Mouse (Mus musculus) v-Abl transformed pro-B cells (cell line): ENCODE data around the gene Mlf2.

Experiments used
- in situ Hi-C, 2 experiments: fragments of 400-800 bp; cut with MboI; formaldehyde crosslinking; loops; one replicate each; pipeline ENCODE4 v1.15.1; 2025; ENCODE audit not compliant: unreplicated experiment in 2 of 2

Gene Mlf2

DNA sequence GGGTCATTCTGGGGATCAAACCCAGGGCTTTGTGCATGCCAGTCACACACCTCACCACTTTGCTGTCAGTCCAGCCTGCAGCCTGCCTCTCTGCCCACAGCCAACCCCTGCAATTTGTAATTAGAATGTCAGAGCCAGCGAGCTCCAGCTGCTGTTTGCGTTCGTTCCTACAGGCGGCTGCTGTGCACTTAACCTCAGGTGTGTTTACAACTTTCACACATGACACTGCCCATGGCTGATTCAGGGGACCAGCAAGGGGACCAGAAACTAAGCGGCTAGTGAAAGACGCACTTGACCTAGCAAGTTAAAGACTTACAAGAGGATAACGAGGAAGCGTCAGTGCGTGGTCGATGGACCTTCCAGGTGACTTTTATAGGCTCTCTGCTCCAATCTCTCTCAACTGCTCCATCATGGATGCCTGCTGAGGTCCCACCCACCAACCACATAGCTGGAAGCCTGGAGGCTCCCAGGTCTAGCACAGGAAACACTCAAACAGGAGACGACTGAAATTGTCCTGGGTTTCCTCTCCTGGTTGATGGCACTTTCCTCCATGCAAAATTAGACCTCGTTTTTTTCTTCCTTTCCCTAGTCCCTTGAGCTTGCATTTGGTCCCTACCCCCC is 5.9 kb upstream of the Mlf2 start:
- in situ Hi-C loops, result no loop called here

DNA sequence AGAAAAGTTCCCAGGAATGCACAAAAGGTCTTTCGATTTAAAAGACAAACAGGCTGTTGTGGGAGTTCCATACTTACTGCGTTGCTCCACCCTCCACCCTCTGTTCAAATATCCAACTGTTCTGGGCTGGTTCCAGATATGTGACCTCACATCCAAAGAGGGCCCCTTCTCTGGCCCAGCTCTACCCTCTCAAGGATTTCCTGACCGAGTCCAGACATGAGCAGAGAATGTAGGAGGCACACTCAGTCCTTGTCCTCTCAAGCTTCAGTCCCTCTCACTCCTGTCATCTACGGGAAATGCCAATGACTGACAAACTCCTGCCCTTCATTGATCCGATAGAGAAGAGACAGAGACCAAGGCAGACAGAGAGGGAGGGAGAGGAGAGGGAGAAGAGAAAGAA is 5.2 kb upstream of the Mlf2 start:
- in situ Hi-C loops, result no loop called here

DNA sequence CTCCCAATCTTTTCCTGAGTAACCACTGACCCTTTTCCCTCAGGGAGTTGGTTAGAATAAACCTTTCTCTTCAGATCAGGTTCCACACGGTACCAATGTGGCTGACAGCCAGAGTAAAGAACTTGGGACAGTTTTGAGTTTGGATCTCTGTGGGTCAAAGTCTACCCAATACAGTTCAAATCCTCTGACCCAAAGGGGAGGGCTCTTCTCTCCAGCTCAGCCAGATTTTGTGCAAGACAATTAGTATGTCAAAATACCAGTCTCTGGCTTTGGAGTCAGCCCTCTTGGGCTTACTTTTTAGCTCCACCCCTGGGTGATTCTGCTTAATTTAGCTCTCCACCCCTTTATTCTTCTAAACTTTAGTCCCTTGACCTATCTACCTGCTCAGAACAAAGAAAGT is 955 bp upstream of the Mlf2 start:
- in situ Hi-C loops, result no loop called here

DNA sequence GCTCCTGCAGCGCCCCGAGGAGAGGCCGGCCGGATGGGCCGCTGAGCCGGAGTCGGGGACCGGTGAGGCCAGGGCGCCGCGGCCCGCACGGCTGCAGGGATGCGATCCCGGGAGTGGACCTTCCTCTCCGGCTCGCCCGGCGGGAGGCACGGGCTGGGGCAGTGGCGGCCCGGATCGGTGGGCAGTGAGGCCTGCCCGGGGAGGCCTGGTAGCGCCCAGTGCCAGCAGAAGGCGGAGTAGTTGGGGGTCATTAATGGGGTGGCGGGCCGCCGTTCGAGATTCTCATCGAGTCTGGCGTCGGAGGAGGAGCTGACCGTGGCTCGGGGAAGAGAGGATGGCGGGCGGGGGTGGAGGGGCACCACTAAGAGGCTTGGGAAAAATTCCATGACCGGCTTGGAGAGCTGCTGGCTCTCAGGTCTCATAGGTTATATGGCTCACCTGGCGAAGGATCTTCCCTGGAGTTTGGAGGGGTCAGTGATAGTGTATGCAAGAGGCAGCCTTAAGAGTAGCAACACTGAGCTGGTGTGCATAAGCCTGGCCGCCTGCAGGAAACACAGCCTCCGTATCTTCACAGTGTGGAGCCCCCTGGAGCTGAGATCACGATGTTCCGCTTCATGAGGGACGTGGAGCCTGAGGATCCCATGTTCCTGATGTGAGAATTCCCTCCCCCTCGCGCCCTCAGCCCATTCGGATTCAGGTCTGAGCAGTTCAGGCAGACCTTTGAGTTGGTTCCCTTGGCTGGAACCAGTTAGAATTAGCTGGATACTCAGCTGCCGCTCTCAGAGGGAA is 533 bp downstream of the Mlf2 start:
- in situ Hi-C loops, result no loop called here

DNA sequence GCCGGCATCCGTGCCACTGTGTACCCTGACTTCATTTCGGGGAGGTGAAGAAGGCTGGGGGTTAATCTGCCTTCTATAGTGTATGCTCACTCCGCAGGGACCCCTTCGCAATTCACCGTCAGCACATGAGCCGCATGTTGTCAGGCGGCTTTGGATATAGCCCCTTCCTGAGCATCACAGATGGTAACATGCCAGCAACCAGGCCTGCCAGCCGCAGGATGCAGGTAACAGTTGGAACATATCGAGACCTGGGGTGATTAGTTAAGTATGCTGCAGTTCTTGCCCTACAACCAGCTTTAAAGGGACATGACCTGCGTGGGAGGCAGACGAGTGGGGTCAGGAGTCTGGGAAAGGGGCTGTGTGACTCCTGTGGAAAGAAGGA is 1.1 kb downstream of the Mlf2 start:
- in situ Hi-C loops, result no loop called here

DNA sequence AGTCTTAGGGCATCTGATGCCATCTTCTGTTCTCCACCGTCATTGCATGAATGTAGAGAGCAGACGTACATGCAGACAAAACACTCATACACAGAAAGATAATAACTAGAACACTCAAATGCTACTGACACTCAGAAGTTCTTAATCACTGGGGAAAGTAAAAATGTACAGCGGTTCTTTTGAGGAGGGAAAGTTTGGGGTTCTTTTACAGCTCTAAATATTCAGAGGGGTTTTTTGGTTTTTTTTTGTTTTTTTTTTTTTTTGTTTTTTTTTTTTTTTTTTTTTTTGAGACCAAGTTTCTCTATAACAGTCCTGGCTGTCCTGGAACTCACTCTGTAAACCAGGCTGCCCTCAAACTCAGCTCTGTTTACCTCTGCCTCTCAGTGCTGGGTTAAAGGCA is 1.9 kb downstream of the Mlf2 start:
- in situ Hi-C loops, result no loop called here

DNA sequence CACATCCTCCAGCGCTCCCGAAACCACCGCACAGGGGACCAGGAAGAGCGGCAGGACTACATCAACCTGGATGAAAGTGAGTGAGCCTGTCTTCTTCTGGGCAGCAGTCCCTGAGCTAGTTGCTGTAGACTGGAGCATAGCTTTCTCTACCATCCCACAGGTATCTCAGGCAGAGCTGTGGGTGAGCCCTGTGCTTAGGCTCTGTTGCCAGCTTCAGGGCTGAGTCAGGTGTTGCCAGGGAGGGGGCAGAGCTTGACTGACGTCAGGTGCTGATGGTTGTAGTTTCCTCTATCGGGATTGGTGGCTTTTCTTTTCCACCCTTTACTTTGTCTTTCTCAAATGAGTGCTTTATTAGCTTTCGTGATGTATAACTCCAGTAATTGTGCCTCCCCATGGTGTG is 3.5 kb downstream of the Mlf2 start:
- in situ Hi-C loops, result no loop called here

DNA sequence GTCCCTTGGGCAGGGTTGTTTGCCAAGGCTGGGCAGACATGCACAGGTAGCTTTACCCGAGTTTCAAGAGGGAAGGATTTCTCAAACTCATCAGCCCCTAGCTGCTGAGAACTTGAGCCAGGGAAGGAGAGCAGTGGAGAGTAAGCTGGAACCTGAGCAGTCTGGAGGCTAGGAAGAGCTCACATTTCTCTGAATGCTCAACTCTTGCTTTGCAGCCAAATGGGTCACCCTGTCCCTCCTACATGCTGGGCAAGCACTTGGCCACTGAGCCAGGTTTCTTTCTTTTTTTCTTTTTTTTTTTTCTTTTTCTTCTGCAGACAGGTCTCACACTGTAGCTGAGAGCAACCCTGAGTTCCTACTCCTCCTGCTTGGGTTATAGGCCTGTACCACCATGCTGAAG is 5.5 kb downstream of the Mlf2 start:
- in situ Hi-C loops, result no loop called here

DNA sequence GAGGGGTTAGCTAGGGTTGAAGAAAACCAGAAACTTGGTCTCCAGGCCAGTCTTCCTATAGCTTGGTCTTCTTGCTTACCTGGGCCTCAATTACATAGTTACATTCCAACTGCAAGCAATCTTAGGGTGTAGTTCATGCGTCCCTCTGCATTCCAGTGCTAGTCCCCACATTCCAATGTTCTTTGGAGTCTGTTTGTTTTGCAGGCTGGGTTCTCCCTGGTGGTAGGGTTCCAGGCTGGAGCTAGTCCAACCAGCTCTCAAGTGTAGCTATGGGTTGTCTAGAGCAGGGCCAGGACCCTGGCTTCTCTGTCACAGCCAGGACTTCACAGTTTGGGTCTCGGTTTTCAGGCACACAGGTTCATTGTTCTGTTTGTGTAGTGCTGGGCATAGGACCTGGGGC is 6.3 kb downstream of the Mlf2 start:
- in situ Hi-C loops, result no loop called here

DNA sequence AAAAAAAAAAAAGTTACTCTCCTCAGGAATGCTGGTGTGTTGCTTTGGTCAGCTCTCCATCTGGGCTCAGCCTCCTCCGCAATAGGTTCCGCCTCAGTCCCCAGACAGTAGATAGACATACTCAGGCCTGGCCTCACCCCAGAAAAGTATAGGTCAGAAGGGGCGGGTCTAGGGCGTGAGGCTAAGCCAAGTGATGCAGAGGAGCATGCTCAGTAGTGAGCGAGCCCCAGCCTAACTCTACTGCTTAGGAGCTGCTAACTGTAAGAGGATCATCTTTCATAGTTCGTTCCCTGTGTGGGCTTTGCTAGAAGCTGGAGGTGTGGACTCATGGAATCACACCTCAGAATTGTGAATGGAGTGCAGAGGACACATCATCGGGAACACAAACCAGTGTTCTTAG is 7.4 kb downstream of the Mlf2 start:
- in situ Hi-C loops, result no loop called here

DNA sequence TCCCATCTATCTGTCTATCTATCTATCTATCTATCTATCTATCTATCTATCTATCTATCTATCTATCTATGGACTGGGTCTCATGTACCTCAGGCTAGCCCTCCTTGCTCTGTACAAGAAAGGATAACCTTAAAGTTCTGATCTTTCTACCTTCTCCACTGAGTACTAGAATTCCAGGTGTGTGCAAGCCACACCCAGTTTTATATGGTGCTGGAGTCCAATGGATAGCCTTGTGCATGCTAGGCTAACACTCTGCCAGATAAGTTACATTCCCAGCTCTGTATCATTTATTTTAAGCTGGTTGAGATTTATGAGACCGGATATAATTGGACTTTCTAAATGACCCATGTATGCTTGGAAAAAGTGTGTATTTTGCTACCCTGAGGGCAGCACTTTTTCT is 10.5 kb downstream of the Mlf2 start:
- in situ Hi-C loops, result no loop called here

DNA sequence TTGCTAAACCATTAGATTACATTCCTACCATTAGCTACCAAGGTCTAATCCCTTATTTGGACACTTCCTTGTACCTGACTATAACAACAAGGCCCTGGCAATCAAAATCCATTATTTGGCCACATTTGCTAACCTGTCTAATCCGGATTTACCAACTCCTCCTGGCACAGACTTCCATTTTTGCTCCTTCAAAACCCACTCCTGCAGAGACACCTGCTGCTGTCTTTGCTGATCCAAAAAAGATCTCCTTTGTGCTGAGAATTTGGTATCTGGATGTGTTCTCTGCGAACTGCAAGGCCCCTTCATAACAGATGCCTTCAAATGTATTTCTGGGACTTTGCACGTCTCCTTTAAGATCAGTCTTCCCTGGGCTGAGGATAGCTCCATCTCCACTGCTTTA is 12.3 kb downstream of the Mlf2 start:
- in situ Hi-C loops, result no loop called here

DNA sequence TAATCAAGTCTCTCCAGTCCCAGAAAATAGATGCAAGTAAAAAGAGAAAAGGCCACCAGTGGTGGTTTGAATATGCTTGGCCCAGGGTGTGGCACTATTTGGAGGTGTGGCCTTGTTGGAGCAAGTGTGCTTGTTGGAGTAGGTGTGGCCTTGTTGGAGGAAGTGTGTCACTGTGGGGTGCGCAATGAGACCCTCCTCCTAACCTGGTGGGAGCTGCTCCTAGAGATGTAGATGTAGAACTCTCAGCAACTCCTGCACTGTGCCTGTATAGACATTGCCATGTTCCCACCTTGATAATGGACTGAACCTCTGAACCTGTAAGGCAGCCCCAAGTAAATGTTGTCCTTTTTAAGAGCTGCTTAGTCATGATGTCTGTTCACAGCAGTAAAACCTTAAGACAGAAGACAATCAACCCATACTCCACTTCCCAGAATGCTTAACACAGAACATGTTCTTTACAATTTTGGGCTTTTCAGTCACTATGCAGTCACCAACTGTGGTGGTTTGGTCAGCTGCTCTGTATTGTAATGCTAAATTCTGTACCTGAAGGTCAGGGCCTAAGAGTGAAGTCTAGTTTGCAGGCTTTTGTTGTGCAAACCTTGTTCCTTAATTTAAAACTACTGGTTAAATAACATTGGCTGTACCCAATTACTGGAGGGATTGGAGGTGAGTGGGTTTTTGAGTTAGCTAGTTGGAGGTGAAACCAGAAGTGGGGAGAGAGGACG is 23.0 kb downstream of the Mlf2 start:
- in situ Hi-C loops, result loop anchor here in 1 of 2 experiments (25.0 kb wide), 1 partner anchor 542 kb away; the partner anchor contains the start of gene Pex5

DNA sequence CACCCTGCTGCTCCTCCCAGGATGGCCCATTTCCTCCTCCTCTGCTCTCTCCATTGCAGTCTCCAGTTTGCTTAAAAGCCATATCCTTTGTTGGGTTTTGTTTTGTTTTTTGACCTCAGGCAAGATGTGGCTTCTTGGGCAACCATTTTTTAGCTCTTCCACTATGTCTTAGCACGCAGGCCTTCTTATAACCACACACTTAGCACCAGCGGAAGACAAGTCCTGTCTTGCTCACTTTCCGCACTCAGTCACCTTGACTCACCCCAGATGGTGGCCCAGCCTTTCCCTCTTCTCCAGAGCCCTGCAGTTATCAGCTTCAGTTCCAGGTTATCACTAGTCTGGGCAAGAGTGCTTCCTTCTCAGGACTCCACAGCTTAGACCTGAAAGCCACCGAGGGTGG is 24.0 kb downstream of the Mlf2 start:
- in situ Hi-C loops, result loop anchor here in 1 of 2 experiments (25.0 kb wide), 1 partner anchor 543 kb away; the partner anchor contains the start of gene Pex5

DNA sequence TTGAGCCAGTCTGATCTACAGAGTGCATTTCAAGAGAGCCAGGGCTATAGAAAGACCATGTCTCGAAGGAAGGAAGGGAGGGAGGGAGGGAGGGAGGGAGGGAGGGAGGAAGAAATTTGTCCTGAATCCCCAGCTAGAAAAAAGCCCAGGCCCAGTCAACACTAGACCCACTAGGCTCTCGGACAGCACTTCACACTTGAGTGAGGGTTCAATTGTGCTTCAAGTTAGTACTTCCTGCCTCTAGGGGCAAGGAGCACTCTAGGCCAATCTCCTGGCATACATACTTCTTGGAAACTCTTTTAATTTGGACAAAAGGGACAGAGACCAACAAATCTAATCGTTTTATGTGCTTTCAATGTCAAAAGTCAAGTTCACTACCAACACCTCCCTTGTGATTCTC is 26.9 kb downstream of the Mlf2 start:
- in situ Hi-C loops, result loop anchor here in 1 of 2 experiments (25.0 kb wide), 1 partner anchor 546 kb away; the partner anchor contains the start of gene Pex5

DNA sequence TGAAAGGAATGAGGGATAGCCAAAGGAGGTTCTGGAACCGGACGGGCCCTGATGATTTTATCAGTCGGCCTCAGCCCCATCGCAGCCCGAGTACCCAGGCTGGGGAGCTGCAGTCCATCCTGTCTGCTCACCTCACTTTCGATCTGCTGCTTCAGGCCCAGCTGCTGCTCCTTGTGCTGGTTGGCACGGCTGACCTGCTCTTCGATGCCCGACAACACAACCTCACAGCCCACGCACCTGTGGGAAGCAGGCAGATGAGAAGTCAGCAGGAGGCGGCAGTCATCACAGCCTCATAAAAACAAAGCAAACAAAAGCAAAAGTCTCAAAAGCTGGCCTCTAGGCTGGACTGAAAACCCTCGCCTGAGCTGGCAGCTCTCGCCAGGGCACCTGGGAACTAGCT is 28.8 kb downstream of the Mlf2 start:
- in situ Hi-C loops, result loop anchor here in 1 of 2 experiments (10.0 to 25.0 kb wide), 2 partner anchors 105 to 548 kb away; partner anchors contain the start of genes P3h3 and Pex5

DNA sequence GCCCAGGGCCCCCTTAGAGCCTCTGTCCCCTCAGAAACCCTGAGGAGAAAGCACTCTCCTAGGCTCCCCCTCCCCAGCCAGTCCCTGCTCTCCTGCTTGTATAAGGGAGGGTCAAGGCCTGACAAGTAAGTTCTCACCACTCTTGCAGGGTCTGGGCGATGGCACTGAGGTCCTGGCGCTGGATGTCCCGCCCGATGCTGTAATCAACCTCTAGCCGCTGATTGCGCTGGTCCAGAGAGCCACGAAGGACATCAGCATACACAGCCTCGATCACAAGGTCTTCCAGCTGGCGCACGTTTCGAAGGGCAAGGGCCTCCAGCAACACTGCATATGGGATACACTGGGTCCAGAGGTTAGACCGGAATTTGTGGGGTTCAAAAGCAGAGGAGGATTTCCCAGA is 29.8 kb downstream of the Mlf2 start:
- in situ Hi-C loops, result loop anchor here in 1 of 2 experiments (10.0 to 25.0 kb wide), 2 partner anchors 106 to 549 kb away; partner anchors contain the start of genes P3h3 and Pex5

DNA sequence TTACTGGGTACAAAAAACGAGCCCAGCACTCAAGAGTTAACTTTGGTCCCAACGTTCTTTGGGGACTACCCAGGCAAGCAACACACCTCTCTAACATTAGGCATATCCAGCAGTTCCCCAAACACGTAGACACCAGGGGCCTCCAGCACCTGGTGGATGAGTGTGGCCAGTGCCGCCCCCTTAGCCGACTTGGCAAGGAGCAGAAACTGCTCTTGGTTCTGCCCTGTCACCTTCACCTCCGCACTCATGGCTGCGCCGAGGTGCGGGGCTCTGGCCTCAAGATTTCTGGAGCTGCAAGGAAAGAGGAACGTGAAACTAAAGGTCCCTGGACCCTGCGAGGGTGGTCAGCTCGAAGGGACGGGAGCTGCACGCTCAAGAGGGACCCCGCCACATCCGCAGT is 33.5 kb downstream of the Mlf2 start:
- in situ Hi-C loops, result loop anchor here in 1 of 2 experiments (10.0 to 25.0 kb wide), 2 partner anchors 110 to 552 kb away; partner anchors contain the start of genes P3h3 and Pex5

DNA sequence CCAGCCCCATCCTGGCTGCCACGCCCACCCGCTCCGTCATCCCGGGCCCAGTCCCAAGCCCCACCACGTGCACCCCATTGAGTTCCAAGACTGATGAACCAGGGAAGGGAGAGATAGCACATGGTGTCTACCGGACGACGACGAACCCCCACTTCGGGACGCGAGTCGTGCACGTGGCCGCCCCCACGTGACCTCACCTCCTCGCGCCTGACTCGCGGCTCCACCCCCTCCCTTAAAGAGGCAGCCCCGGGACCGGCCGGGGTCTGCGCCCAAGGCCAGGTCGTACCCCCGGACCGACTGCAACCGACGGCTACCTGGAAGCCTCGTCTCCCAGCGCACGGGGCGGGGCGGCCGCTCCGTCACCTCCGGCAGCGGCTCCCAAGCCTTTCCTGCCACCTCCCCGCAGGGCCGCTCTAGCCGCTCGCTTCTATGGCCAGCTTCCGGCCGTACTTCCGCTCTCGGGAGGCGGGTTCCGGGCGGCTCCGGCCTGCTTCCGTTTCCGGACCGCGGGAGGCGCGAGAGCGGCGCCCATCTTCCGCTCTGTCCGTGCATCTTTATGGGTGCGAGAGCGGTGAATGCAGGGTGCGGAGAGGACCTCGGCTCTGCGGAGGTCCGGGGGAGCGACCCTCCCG is 34.0 kb downstream of the Mlf2 start, which contains the start of gene Cops7a:
Gene Cops7a, minus strand, starts transcription at position 451 of the 632 bp plus-strand sequence.
- in situ Hi-C loops, result loop anchor here in 1 of 2 experiments (10.0 to 25.0 kb wide), 2 partner anchors 110 to 553 kb away; partner anchors contain the start of genes P3h3 and Pex5

DNA sequence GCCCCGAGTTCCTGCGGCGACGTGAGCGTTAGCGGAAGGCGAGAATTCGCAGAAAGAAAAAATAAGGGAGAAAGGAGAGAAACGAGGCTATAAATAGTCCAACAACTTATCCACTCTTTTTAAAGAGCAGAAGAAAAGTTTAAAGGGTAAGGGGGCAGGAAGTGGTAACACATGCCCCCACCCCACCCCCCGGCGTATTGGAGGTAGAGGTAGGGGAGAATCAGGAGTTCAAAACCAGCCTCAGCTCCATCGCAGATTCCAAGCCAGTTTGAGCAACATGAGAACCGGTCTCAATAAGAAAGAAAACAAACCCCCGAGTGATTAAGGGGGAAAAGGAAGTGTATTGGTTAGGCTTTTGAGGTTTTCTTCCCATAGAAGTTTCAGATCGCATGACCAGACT is 34.6 kb downstream of the Mlf2 start:
- in situ Hi-C loops, result loop anchor here in 1 of 2 experiments (10.0 to 25.0 kb wide), 2 partner anchors 111 to 553 kb away; partner anchors contain the start of genes P3h3 and Pex5
